Mouse (Mus musculus) left cerebral cortex, postnatal 25 days (tissue): ENCODE results near the gene Slc7a5. TPM values are rescaled to one million over a fixed set of nuclear protein-coding genes. Genes with fewer than 3 reads are reported as not detected.

Experiments
- DNase-seq, 2 experiments: peaks; one replicate each; pipeline ENCODE4 v3.0.0; 2022; ENCODE audit warnings: low spot score in 2 of 2, mixed read lengths in 1 of 2
- intact Hi-C: fragments of 180-260 bp; cut with DNase I; formaldehyde crosslinking; loops from one replicate; pipeline ENCODE4 v1.15.1; 2025
- total RNA-seq, 2 experiments: library from RNA; stranded (reverse); gene quantifications; 2 replicates each; pipeline ENCODE4 v1.2.3; 2021

The Slc7a5 gene
- total RNA-seq, 2 experiments from 2014 or later: 65.8 to 76.2 TPM

DNA sequence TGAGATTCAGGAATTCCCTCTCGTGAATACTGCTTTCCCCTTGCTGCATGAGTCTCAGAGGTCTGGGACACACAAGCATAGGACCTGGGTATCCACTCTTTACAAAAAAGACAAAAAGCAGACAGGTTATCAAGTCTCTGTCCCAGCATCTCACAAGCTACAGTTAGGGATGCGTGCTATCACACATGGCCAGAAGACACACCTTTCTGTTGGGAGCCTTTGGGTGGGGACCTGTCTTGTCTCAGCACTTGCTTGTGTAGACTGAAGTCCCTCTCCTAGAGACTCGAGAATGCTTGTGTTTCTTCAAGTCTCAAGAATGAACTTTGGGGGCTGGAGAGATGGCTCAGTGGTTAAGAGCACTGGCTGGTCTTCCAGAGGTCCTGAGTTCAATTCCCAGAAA lies 5.3 kb upstream of the Slc7a5 start:
- intact Hi-C loops: no loop called here
- DNase-seq: no peak

DNA sequence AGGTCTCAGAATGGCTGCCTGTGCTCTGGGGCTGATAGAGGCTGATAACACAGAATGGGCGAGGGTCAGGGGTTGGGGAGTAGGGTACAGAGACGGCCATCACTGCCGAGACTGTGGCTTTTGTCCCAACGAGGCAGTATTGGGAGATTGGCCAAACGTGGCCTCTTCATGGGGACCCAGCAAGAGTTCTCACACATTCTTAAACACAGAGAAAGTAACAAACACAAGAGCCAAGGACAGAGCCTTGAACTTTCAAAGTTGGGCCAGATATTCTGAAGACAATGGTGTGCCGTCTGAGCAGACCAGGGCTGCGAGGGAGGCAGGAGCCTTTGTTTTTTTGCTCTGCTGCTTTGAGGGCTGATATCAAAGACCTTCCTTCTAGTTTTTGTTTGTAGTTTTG lies 4.5 kb upstream of the Slc7a5 start:
- no peak for DNase-seq
- intact Hi-C loops: no loop called here

DNA sequence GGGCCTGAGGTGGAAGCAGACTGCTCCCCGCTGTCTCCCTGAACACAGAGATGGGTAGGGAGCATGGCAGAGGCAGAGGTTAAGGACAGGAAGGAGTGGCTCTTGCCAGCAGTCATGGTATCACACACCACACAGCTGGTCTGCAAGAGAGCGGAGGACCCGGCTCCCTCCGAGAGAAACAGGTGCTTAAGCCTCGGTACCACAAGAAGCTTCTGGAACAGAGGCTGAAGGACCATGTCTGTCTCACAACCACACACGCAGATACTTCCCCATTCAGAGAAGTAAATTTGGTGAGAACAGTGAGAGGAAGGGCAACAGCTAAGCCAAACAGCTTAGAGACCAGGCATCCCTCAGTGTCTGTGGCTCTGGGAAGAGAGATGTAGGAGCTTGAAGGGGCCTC lies 3.9 kb upstream of the Slc7a5 start:
- intact Hi-C loops: no loop called here
- no peak for DNase-seq

DNA sequence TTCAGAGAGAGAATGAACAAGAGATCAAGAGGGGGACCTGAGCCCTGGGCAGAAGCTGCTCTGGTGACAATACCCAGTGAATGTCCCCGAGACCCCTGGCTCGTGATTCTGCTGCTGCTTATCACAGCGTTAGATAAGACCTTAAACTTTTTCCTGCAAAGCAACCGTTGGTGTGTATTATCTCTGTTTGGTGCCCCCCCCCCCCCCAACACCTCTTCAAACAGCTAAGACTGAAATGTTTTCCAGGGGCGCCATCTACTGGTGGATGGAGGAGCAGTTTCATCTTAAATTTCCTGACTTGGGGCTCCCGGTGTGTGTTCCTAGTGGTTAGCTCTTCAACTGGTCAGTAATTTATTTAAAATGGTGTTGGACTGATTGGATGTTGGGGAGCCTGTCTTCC lies 2.2 kb upstream of the Slc7a5 start:
- intact Hi-C loops: loop anchor here (1.0 kb wide), 2 partner anchors 35 to 58 kb away; no protein-coding TSS in a partner anchor
- DNase-seq: peak; percentile 68 to 81

DNA sequence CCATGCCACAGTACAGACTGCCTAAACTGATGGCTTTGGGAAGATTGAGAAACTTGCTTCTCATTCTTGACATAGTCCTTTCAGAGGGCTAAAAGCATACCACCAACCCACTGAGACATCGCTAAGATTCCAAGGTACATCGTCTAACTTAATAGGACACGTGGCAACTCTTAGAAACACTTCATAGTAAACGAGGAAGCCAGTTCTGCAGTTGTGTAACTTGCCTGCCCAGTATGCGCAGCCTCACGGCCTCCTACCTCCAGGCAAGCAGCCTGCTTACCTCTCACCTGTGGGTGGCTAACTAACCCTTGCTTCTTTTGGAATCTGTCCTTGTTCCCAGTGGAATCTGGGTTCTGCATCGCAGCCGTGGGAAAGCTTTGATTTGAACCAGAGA lies 1.7 kb upstream of the Slc7a5 start:
- DNase-seq: no peak
- intact Hi-C loops: loop anchor here (1.0 kb wide), 2 partner anchors 35 to 58 kb away; no protein-coding TSS in a partner anchor

DNA sequence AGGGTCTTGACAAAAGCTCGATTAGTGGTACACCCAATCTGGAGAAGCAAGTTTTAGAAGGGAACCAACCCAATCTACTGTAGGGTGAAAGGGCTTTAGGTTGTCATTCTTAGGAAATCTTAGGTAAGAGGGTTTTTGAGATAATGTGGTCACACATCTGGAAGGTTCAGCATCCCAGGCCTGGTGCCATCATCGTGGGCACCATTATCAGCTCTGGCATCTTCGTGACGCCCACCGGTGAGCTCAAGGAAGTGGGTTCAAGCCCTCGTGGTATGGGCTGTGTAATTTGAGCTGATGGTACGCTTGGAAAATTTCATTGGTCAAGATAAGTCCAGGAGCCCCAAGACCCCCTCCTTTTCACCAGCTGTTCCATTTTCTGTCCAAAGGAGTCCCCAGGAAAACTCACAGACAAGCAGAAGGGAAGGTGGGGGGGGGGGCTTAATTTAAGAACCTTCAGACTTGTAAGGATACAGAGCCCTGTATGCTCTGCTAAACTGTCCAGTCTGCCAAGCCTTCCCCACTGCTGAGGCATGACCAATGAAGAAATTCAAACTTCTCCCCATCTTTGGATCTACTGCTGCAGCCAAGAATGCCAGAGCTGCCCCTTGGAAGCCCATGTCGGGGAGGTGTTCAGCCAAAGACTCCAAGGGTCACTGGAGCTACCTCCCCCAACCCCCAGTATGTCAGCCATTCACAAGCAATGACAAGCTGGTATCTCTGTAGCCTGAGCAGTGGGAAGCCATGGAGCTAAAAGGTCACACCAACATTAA lies 1.1 kb upstream of the Slc7a5 start:
- DNase-seq: no peak
- intact Hi-C loops: loop anchor here (1.0 kb wide), 2 partner anchors 34 to 57 kb away; no protein-coding TSS in a partner anchor

DNA sequence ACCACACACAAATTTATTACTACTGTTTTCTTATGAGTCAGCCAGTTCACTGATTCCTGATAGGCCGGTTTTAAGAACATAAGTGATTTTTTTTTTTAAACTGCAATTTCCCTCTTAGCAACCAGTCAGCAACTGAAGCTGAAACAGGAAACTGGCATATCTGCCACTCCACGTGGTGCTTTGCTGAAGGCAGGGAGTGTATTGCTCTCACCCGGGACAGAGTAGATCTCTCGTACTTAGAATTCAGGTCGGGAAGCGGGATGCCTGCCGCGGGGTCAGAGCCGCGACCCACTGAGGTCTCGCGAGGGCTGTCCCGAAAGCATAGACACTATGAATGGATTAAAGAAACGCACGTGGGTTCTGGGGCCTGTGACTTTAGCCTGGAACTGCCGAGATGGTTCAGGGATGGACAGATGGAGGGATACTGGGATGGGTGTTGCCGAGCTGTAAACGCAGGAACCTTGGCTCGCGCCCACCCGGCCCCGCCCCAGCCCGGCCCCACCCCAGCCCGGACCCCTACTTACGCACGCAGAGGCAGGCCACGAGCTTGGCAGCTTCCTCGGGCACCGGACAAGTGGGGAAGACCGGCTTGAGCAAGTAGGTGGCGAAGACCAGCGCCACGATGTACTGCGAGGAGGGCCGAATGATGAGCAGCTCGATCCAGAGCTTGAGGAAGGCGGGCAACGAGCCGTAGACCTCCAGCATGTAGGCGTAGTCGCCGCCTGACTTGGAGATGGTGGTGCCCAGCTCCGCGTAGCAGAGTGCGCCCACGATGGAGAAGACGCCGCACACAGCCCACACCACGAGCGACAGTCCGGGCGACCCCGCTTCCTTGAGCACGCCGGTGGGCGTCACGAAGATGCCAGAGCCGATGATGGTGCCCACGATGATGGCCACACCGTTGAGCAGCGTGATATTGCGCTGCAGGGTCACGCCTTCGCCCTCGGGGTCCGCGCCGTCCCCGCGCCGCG lies 667 bp downstream of the Slc7a5 start:
- peak; percentile 58 to 61 for DNase-seq
- intact Hi-C loops: loop anchor here (2.0 kb wide), 1 partner anchor 176 kb away; no protein-coding TSS in a partner anchor

DNA sequence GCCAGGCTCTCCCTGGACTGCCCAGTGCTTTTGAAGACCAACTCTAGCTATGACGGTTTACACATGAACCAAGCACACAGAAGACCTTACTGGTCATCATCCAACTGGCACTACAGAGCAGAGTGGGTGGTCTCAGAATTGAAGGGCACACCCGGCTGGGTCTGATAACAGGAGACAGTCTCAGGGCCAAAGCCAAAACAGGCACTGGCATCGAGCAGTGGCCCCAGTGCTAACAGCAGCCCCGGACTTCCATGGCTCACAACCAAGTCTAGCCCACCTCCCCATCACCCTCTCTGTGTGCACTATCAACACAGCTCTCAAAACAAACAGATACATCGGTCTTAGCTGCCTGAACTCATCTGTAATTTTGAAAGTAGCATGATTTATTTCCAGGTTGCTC lies 1.6 kb downstream of the Slc7a5 start:
- DNase-seq: no peak
- intact Hi-C loops: loop anchor here (2.0 kb wide), 1 partner anchor 175 kb away; no protein-coding TSS in a partner anchor

DNA sequence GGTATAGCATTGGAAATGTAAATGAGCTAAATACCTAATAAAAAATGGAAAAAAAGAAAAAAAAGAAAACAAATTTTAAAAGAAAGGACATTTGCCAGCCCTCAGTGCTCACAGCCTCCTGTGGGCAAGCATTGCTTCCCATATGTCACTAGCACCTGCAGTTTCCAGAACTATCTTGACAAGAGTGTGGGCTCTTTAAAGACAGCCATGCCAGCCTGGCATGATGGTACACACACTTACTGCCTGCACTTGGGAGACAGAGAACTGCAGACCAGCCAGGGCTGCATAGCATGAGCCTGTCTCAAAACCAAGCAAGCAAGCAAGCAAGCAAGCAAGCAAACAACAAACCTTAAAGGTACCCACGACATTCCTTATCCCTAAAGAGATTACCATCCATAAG lies 2.1 kb downstream of the Slc7a5 start:
- intact Hi-C loops: no loop called here
- no peak for DNase-seq

DNA sequence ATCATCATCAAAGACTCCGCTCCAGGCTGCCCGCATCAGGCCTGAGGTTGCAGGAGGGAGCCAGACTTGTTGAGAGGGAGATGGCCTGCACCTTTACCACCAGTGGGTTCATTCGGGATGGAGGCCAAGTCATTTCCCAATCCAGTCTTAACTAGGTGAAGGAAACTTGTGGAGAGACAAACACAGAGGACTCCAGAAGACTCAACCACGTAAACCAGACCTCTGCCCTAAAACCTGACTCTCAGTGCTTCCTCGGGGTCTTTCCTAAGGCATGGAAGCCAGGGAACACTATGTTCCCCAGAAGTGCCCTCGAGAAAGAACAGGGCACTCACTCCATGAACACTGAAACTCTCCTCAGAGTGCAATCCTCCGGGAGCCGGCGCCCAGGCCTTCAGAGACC lies 2.5 kb downstream of the Slc7a5 start:
- intact Hi-C loops: no loop called here
- no peak for DNase-seq

DNA sequence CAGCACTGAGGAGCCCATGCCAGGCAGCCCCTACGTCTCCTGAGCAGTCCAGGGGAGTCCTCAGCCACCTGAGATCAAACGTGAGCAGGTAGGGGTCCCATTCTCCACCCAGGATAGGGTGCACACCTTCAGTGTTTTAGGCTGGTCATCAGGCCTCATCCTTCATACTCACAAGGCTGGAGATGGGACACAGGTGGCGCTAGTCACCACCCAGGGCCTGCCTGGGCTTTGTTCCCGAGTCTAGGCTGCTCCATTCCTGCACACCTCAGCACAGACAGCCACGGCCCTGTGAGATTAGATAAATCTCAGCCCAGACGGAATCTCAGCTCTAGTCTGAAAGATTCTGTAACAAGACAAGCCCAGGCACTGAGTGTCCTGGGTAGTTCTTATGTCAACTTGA lies 3.5 kb downstream of the Slc7a5 start:
- intact Hi-C loops: no loop called here
- DNase-seq: no peak

DNA sequence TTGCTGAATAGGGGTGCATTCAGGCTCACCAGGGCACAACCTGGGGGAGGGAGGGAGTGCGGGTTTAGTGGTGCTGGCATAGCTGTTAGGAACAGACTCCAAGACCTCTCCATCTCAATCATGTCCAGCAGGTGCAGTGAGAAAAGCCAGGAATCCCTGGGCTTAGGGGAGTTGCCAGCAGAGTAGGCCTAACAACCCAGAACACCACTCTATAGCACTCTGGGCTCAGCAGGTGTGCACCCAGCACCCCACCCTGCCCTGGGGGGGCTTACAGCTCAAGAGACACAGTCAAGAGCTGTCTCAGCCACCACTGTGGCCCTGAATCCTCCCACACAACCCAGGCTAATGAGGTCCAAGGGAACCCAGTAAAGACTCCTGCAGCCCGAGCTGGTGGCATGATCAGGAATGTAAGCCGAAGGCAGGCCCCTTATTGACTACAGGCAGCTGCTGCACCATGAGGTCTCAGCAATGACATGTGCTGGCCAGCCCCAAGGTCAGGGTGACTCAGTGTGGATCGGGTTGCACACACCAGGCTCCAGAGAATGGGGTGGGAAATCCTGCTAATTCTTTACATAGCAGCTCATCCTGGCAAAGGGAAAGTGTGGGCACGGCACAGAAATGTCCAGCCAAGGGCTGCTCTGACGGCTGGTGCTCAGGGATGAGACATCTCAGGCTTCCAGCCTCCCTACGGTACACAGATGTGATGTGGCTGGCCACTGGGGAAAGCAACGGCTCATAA lies 5.8 kb downstream of the Slc7a5 start:
- DNase-seq: peak in 1 of 2 experiments; percentile 47
- intact Hi-C loops: no loop called here

DNA sequence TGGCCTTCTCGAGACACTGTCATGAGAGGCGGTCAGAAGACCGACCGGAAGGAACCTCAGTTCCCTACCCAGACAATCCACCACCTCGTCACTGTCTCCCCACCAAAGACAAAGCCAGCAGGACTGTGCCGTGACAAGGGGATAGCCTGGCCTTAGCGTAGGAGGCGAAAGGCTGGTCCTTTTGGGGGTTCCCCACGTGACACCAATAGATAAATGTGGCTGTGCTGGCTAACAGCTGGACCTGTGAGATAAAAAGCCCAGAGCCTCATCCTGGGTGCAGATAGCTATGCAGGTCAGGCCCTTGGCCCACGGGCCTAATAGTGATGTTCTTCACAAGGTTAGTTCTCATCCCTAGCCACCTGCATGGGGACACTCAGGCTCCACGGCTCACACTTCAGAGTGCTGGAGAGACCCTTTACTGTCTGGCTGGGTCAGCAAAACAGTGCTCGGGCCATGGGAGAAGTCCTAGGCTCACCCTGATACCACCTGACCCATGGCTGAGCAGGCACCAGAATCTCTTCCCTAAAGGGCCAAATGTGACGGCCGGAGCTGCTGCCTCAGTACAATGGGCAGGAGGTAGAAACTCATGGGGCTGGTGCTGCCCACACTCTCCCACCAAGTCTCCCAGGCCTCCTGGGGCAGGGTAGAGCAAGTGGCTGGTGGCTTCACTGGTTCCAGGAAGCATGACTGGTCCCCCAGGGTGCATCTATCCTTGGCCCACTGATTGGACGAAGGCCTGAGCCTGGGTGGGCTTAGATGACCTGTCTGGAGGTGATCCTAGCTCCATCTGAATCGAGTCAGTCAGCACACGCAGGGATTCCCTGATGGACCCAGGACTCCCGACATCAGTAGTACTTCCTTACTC lies 8.1 kb downstream of the Slc7a5 start:
- intact Hi-C loops: no loop called here
- no peak for DNase-seq

DNA sequence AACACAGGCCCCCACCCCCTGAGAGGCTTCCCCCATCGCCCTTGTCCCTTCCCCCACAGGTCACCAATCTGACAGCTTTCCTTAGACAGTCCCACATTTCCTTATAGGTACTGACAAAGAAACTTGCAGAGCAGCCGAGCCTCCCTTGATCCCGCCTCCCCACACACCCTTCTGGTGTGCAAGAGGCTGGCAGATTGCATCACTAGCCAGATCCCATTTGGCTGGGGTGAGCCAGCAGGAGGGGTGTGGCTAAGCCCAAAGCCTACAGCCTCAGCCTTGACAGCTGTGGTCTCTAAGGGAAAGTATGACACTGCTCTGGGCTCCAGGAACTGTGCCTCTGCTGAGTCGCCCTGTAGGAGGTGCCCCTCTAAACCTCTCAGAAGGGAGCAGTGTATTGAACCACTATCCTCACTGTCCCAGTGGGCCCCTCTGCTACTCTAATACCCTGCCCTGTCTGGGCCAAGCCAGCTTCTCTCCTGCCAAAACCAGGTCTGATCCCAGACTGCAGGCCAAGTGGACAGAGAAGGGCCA lies 9.0 kb downstream of the Slc7a5 start:
- intact Hi-C loops: no loop called here
- peak; percentile 70 to 93 for DNase-seq

DNA sequence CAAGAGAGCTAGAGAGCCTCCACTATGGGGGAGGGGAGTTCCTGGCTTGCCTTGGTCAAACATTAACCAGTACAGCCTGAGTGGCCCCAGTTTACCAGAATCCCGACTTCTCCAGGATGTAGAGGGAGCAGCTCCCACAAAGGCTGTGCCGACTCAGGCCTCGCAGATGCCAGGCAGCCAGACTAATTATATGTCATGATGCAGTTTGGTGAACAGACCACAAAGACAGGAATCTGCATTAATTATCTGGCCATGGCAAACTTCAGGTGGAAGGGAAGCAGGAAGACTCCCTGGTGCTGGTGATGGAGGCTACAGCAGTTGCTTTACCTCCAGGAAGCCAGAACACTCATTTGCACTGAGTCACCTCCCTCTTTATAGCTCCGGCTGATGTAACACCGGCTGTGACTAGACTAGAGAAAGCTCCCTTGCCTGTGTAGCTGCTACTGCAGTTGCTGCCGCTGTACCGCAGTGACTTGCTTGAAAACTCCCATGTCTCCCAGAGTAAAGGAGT lies 9.6 kb downstream of the Slc7a5 start:
- intact Hi-C loops: no loop called here
- DNase-seq: peak; percentile 59 to 90

DNA sequence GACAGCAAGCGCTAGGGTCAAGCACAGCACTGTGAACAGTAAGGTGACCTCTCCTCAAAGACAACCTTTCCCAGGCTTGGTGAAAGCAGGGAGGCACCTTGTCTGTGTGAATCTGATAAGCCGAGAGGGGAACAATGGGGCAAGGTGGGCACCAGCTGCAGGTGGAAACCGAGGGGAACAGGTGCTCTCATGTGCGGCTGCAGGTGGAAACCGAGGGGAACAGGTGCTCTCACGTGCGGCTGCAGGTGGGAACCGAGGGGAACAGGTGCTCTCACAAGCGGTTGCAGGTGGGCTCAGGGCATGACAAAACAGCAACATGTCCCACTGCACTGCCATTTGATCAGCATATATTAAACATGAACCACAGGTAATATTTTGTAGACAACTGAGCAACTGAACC lies 10.3 kb downstream of the Slc7a5 start:
- intact Hi-C loops: no loop called here

DNA sequence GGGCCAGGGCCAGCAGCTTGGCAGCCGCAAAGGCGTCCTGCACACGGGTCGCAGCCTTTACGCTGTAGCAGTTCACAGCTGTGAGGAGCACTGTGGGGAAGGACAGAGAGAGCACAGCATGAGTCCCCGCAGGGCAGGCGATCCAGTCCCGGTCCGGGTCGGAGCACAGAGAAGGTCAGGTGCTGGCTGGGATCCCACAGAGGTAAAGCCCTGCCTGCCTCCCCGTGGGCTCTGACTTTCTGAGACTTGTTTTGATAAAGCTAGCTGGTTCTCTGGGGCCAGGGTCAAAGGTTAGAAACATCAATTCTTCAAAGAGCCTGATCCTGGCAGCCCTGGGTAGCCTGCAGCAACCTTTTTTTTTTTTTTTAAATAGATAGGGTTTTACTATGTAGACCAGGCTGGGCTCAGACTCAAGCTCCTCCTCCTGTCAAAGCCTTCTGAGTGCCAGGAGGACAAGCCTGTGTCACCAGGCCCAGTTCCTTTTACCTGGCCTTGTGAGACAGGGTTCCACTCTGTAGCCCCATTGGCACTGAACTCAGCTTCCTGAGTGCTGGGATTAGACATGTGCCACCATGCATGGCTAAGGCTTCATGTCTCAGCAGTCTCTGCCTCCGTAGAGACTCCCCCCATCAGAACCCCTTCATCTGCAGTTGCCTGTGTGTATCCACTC lies 10.9 kb downstream of the Slc7a5 start:
- no peak for DNase-seq
- intact Hi-C loops: no loop called here

More for the DNA sequence above, 10.3 kb downstream of the Slc7a5 start:
- no peak for DNase-seq

DNA sequence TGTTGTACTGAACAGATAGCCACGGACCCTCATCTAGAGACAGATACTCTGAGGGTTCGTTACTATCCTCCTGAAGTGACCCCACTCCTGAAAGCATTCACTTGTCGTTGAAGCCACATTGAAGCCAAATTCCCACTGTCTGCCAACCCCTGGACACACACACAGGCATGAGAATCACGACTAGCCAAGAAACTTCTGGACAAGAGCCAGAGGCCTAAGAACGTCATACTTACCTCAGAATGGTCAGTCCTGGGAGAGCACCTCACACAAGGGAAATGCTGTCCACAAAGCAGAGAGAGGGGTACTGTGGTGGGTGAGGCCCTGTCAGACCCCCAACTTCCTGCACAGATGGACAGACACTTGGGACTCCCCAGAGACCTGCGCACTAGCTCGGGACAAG lies 11.6 kb downstream of the Slc7a5 start:
- intact Hi-C loops: no loop called here
- no peak for DNase-seq
